Mouse (Mus musculus) left cerebral cortex, adult 8-10 months (tissue): ENCODE data around the gene Snap25. TPM values are rescaled to one million over a fixed set of nuclear protein-coding genes. Genes with fewer than 3 reads are reported as not detected.

ENCODE experiments used
- DNase-seq, 2 experiments: peaks; one replicate each; pipeline ENCODE4 v3.0.0; 2022; ENCODE audit warnings: low spot score in 2 of 2
- total RNA-seq, 4 experiments: library from RNA; stranded (reverse); gene quantifications; 2 replicates each; pipeline ENCODE4 v1.2.4; 2022

Gene Snap25
- 1,000 to 10,000 TPM; 2,805 to 3,008 (median 2,879) TPM for total RNA-seq

GRCm38 (mm10) chr2:136713299-136713758 is at the start of gene Snap25:
TSS of gene Snap25 (plus strand) at chr2:136713453.
- DNase-seq, result peak; percentile 72 to 85

GRCm38 (mm10) chr2:136666951-136667350 is 46.3 kb upstream of the Snap25 start:
- DNase-seq, result no peak

GRCm38 (mm10) chr2:136669183-136669582 is 44.1 kb upstream of the Snap25 start:
- DNase-seq, result peak in 1 of 2 experiments; percentile 44

- DNase-seq, result no peak
Observed at GRCm38 (mm10) chr2:136669665-136670064, 43.6 kb upstream of the Snap25 start.

GRCm38 (mm10) chr2:136670539-136671271 is 42.5 kb upstream of the Snap25 start:
- peak in 1 of 2 experiments; percentile 58 for DNase-seq

GRCm38 (mm10) chr2:136674077-136674757 is 39.0 kb upstream of the Snap25 start:
- no peak for DNase-seq

GRCm38 (mm10) chr2:136676196-136676595 is 37.1 kb upstream of the Snap25 start:
- DNase-seq, result no peak

- DNase-seq, result no peak
Observed at GRCm38 (mm10) chr2:136676918-136677445, 36.3 kb upstream of the Snap25 start.

- DNase-seq, result peak; percentile 78 to 87
Observed at GRCm38 (mm10) chr2:136678321-136679161, 34.7 kb upstream of the Snap25 start.

- DNase-seq, result peak; percentile 72 to 88
Observed at GRCm38 (mm10) chr2:136679280-136680221, 33.7 kb upstream of the Snap25 start.

GRCm38 (mm10) chr2:136682146-136682860 is 30.9 kb upstream of the Snap25 start:
- no peak for DNase-seq

- DNase-seq, result no peak
Observed at GRCm38 (mm10) chr2:136686195-136686594, 27.1 kb upstream of the Snap25 start.

GRCm38 (mm10) chr2:136687316-136687715 is 25.9 kb upstream of the Snap25 start:
- no peak for DNase-seq

- DNase-seq, result no peak
Observed at GRCm38 (mm10) chr2:136689476-136689875, 23.8 kb upstream of the Snap25 start.

GRCm38 (mm10) chr2:136691681-136692080 is 21.6 kb upstream of the Snap25 start:
- no peak for DNase-seq

- DNase-seq, result no peak
Observed at GRCm38 (mm10) chr2:136699429-136700227, 13.6 kb upstream of the Snap25 start.

GRCm38 (mm10) chr2:136703376-136703775 is 9.9 kb upstream of the Snap25 start:
- no peak for DNase-seq

- DNase-seq, result no peak
Observed at GRCm38 (mm10) chr2:136711155-136711554, 2.1 kb upstream of the Snap25 start.
